Mouse (Mus musculus): ENCODE measurements around the gene Pip5kl1.

Pip5kl1 gene

GRCm38 (mm10) chr2:32574497-32574896, at the start of gene Pip5kl1:
Gene Pip5kl1 (plus strand): TSS chr2:32574797.
- DNase-seq (ENCODE audit: extremely low spot score, low read depth, low spot score): no peak

- DNase-seq (ENCODE audit: extremely low spot score, low read depth, low spot score): no peak
These were observed 48.8 kb upstream of the Pip5kl1 start for GRCm38 (mm10) chr2:32525816-32526215.

- no peak for DNase-seq (ENCODE audit: extremely low spot score, low read depth, low spot score)
These were observed 47.1 kb upstream of the Pip5kl1 start for GRCm38 (mm10) chr2:32527468-32527966.

GRCm38 (mm10) chr2:32528326-32528725, 46.3 kb upstream of the Pip5kl1 start:
- DNase-seq (ENCODE audit: extremely low spot score, low read depth, low spot score): no peak

- no peak for DNase-seq (ENCODE audit: extremely low spot score, low read depth, low spot score)
These were observed 44.1 kb upstream of the Pip5kl1 start for GRCm38 (mm10) chr2:32530479-32530878.

- no peak for DNase-seq (ENCODE audit: extremely low spot score, low read depth, low spot score)
These were observed 41.4 kb upstream of the Pip5kl1 start for GRCm38 (mm10) chr2:32533163-32533562.

GRCm38 (mm10) chr2:32534061-32534732, 40.4 kb upstream of the Pip5kl1 start:
- no peak for DNase-seq (ENCODE audit: extremely low spot score, low read depth, low spot score)

GRCm38 (mm10) chr2:32534733-32535471, 39.7 kb upstream of the Pip5kl1 start, which contains the start of gene Fam102a:
Gene Fam102a (plus strand): TSS chr2:32535332.
- no peak for DNase-seq (ENCODE audit: extremely low spot score, low read depth, low spot score)

GRCm38 (mm10) chr2:32535501-32535991, 39.1 kb upstream of the Pip5kl1 start:
- DNase-seq (ENCODE audit: extremely low spot score, low read depth, low spot score): no peak

- DNase-seq (ENCODE audit: extremely low spot score, low read depth, low spot score): no peak
These were observed 38.4 kb upstream of the Pip5kl1 start for GRCm38 (mm10) chr2:32536086-32536633.

GRCm38 (mm10) chr2:32536634-32537359, 37.8 kb upstream of the Pip5kl1 start:
- DNase-seq (ENCODE audit: extremely low spot score, low read depth, low spot score): no peak

- no peak for DNase-seq (ENCODE audit: extremely low spot score, low read depth, low spot score)
These were observed 37.2 kb upstream of the Pip5kl1 start for GRCm38 (mm10) chr2:32537360-32537905.

- no peak for DNase-seq (ENCODE audit: extremely low spot score, low read depth, low spot score)
These were observed 36.7 kb upstream of the Pip5kl1 start for GRCm38 (mm10) chr2:32537941-32538340.

- no peak for DNase-seq (ENCODE audit: extremely low spot score, low read depth, low spot score)
These were observed 36.1 kb upstream of the Pip5kl1 start for GRCm38 (mm10) chr2:32538461-32538860.

GRCm38 (mm10) chr2:32539452-32539981, 35.1 kb upstream of the Pip5kl1 start:
- no peak for DNase-seq (ENCODE audit: extremely low spot score, low read depth, low spot score)

- DNase-seq (ENCODE audit: extremely low spot score, low read depth, low spot score): no peak
These were observed 33.2 kb upstream of the Pip5kl1 start for GRCm38 (mm10) chr2:32541333-32541908.

- DNase-seq (ENCODE audit: extremely low spot score, low read depth, low spot score): no peak
These were observed 32.5 kb upstream of the Pip5kl1 start for GRCm38 (mm10) chr2:32541986-32542573.

- no peak for DNase-seq (ENCODE audit: extremely low spot score, low read depth, low spot score)
These were observed 31.6 kb upstream of the Pip5kl1 start for GRCm38 (mm10) chr2:32543031-32543449.

- no peak for DNase-seq (ENCODE audit: extremely low spot score, low read depth, low spot score)
These were observed 27.6 kb upstream of the Pip5kl1 start for GRCm38 (mm10) chr2:32546951-32547350.

- DNase-seq (ENCODE audit: extremely low spot score, low read depth, low spot score): no peak
These were observed 27.2 kb upstream of the Pip5kl1 start for GRCm38 (mm10) chr2:32547380-32547779.
